Mouse (Mus musculus) layer of hippocampus, adult 11-12 months (tissue): ENCODE results near the gene Bdh1.
"Not testable (repeated sequence)": the region's sequence is repeated elsewhere in the genome, so short reads cannot be mapped to it uniquely, and the experiment has no call there.

ENCODE experiments used
- DNase-seq: peaks from one replicate; pipeline ENCODE4 v3.0.0; 2022; ENCODE audit warnings: low spot score

The Bdh1 gene

DNA sequence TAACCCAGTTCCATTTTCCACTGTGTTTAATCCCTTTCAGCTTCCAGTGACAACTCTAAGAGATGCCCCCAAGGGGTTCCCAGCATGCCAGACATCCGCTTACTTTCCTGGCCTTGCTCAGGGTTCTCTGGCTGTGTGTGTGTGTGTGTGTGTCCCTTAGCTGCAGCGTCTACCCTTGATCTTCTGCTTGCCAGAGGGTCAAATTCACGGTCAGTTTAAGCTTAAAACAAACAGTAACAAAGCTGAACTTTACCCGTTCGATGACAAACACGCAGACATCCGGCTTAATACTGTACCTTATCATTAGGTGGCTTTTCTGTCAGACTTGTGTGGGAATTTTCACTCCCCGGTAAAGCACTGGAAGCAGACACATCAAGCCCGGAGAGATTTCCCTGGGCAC lies at the start of gene Bdh1:
TSS of gene Bdh1 (plus strand) at position 281 of the 400 bp plus-strand sequence.
- DNase-seq = no peak

DNA sequence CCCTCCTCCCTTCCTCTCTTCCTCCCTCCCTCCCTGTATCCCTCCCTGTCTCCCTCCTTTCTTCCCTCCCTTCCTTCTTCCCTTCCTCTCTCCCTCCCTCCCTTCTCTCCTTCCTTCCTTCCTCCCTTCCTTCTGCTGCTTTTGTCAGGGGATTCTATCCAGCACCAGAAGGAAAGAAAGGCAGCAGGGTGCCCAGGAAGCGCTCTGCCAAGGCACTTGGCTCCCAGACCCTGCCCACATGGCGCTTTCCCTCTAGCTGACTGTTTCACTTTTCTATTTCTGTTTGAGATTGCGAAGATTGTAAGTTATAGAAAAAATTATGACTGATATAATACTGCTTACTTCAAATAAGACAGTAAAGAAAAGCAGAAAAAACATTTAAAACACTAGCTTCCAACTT lies 49.8 kb upstream of the Bdh1 start:
- not testable (repeated sequence) for DNase-seq

DNA sequence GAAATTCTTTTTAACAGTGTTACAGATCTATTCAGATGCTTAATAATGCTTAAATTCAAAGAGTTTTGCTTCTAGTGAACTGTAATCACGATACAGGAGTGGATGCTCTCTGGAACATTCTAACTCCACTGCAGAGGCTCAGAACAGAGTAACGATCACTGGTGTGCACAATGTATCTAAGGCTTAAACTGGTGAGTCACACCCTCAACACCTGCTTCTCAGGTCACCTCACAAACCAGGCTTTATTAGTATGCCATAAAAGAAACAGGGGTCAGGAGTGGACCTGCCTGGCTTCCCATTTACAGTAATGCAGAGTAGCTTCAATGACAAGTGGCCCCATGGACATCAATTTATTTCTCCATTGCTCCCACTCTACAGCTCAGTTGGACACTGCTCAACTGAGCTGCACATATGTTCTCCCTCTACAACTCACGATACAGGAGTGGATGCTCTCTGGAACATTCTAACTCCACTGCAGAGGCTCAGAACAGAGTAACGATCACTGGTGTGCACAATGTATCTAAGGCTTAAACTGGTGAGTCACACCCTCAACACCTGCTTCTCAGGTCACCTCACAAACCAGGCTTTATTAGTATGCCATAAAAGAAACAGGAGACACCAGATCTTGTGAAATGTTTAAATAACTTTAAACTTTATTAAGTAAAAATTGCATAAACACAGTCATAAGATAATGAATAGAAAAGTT lies 46.0 kb upstream of the Bdh1 start:
- DNase-seq = not testable (repeated sequence)

DNA sequence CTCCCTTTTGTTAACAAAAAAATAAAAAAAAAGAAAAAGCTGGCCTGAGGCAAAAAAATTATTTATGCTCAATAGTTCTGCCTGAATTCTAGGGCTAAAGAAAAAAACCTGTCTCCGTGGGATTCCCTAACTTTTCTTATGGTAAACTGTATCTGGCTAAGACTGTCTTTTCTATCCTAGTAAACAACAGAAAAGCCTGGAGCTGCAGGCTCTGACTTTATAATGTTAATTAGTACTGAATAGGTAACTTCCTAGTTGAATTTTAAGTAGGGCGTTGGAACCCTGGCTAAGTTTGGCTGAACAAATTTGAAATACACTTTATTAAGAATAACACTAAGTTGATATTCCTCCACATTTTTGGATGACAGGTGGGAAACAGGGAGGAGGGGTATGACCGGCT lies 33.8 kb upstream of the Bdh1 start:
- DNase-seq = not testable (repeated sequence)

DNA sequence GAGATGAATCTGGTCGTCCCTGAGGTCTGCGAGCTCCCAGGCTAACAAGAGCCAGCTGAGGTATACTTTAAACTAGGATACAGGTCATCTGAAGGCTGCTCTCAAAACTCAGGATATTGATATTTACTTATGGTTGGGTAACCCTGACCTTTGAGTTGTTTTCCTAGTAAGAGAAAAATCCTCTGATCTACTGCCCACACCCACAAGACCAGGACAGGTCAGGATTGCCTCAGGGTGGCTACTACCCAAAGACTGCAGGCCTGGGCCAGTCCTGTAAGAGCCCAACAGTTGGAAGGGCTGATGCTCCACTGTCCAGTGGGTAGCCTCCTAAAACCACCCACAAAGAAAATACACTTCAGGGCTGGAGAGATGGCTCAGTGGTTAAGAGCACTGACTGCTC lies 22.8 kb upstream of the Bdh1 start:
- no peak for DNase-seq

DNA sequence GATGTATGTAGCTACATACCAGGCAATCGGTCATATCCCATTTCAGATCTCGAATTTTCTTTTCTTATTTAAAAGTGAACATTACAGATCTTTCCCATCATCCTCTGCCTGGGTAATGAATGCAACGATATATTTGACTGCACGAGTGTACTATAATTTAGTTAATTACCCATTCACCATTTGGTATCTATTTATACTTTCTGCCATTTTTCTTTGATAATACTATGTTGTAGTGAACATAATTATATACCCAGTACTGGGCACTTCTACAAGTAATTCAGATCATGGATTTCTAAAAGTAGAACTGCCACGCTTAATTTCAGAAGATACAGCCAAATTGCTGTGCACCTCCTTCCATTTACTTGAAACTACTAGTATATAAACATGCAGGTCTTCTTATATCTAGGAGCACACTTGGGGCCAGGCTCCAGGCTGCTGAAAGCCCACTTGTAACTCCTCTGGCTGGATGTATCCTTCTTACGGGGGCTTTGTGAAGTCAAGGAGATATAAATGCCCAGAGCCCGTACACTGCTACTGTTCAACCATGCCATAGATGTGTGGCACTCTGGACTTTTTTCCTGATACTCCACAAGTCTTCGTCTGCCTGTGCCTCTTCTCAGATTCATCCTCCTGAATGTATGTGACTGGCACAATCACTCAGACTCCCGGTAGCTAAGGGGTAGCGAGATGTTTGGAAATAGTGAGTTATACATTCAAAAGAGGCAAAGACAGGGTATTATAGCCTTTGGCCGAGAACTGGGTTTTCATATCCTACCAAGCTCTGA lies 21.0 kb upstream of the Bdh1 start:
- DNase-seq = no peak

DNA sequence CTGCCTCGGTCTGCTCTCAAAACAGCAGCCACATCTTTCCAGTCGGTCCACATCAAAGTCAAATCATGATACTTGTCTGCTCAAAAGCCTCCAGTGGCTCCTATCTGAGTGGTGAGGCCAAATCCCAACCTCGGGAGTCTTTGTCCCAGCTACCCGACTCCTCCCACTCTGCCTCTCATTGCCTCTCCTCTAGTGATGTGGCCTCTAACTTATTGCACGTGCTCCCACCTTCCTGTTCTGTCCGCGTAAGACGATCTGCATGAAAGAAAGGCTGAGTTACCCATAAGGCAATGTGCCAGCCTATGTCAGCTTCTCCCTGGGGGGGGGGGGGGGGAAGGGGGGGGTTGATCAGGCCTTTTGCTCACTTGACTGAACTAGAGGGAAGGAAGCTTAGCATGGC lies 20.0 kb upstream of the Bdh1 start:
- no peak for DNase-seq

DNA sequence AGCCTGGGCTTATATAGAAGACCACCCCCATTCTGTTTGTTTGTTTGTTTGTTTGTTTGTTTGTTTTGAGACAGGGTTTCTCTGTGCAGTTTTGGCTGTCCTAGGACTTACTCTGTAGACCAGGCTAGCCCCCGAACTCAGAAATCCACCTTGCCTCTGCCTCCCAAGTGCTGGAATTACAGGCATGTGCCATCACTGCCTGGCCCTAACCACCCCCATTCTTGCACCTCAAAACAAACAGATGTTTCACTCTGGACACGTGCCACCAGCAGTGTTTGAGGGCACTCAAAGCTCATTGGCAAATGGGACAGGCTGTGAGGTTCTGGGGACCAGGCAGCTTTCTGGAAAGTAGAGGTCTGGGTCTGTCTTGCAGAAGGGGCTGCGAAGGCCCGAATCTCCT lies 18.1 kb upstream of the Bdh1 start:
- no peak for DNase-seq

DNA sequence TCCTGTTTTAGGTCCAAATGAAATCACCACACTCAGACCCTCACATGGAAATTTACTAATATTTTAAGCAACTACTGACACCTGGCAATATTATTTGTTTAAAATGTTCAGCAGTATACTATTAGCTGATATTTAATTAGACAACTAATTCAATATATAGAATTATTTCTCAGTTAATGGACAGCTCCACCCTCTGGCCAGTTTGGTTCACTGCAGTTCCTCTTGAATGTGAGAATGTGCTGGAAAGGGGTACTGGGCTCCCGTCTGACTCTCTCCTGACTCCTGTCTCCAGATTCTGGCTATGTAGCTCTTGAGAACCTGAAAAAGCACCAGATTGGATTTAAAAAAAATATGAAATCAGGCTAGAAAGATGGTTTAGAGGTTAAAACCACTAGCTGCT lies 17.0 kb upstream of the Bdh1 start:
- DNase-seq = no peak

DNA sequence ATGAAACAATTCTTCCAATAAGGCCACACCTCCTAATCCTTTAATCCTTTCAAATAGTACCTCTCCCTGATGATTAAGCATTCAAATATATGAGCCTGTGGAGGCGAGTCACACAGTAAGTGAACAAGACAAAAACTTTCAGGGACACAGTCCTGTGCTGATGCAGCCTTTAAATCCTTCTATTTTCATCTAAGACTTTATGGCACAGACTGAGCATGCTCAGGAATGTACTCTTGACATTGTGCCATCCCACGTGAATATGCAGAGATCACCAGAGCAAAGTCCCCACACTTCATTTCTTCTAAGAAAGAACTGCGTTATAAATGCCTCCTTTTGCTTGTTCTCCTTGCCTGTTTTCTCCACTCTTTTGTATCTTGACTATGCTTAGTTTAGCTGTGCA lies 14.2 kb upstream of the Bdh1 start:
- DNase-seq = no peak

DNA sequence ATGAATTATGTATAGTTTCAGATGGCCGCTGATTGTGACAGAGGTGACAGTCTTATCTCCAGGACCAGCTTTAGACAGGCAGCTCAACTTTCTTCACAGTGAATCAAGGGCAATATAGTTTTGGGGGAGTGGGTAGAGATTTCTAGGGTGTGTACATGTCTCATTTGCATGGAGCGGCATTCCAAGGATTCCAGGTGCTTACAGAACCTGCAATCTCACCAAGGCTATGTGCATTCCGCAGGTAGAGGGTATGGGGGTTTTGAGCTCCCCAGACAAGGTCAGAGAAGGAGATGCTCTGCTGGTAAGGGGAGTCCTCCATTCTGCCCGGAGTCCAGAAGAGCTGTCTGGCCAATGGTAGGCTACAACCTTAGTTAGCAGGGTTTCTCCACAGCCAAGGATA lies 11.1 kb upstream of the Bdh1 start:
- DNase-seq = no peak

DNA sequence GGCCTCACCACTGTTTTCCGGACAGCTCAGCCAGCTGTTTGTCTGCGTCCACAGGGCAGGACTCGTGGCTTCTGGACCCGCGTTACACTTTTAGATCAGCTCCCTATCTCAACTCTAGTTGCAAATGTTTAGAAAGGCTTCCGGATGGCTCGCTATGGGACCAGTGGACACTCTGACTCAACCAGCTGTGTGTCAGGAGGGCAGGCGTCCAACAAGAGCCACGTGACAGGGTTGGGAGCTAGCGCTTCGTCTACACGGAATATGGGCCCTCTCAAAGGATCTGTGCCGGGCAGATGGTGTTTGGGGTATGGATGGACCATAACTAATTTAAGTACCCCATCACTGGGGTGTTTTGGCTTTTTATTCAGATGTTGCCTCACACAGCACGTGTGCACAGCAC lies 9.8 kb upstream of the Bdh1 start:
- peak; percentile 14 for DNase-seq

DNA sequence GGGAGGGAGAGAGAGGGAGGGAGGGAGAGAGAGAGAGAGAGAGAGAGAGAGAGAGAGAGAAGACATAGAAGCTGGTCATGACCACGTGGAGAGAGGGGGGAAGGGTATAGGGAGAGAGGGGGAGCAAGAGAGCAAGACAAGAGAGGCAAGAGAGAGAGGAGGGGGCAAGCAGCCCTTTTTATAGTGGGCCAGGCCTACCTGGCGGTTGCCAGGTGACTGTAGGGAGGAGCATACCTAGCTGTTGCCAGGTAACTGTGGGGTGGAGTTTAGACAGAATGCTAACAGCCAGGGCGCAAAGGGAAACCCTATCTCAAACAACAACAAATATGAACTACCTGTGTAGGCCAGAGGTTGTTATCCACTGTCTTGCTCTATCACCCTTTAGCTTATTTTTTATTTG lies 8.3 kb upstream of the Bdh1 start:
- no peak for DNase-seq

DNA sequence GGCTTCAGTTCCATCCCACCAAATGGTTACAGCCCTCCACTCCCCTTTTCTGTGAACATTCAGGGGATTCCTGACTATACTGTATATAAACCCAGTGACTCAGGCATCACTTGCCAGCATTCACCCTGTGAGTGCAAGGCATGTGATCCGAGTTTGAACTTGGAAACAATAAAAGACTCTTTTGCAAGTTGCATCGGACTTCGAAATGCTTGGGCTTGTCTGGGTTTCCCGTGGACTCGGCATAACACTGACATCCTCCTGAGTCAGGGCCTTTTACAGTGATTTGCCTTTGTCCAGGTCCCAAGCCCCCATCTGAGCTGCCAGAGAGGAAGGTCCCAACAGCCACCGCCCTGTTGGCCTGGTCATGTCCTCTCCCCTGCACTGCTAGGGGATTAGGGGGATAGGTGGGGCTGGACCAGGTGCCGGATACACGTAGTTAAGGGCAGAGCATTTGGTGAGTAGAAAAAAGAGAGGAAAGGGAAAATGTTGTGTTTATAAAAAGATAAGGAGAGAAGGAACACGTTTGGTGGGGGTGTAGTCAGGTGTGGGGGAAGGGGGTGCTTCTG lies 6.1 kb upstream of the Bdh1 start:
- DNase-seq = no peak

DNA sequence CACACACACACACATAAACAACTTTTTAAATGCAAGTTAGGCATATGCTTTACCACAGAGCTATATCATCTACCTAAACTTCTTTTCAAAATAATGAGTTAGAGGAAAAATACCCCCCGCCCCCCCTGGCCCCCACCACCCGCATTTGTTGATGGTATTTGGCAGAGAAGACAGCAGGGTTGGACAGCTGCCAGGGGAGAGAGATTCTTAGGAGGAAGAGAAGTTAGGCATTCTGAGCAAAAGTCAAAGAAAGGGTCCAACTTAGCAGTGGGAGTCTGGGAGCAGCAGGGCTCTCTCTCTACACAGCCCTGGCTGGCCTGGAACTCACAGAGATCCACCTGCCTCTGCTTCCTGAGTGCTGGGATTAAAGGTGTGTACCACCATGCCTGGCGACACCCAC lies 3.4 kb upstream of the Bdh1 start:
- DNase-seq = no peak

DNA sequence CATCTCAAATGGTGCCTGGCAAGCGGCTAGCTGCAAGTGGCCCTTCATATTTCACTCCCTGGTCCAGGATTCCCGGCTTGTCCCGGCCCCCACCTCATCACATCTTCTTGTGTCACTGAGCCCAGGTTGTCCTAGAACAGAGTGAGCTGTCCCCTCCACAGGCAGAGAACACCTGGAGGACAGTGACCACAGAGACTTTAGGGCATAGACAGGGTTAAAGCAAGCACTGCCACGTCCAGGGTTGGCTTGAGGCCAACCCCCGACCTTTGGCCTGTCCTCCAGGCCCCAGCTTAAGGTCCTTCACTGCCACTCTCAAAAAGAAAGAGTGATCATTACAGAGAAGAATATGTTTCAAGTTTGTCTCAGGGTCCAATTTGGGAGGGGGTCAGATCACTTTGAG lies 2.6 kb upstream of the Bdh1 start:
- no peak for DNase-seq

DNA sequence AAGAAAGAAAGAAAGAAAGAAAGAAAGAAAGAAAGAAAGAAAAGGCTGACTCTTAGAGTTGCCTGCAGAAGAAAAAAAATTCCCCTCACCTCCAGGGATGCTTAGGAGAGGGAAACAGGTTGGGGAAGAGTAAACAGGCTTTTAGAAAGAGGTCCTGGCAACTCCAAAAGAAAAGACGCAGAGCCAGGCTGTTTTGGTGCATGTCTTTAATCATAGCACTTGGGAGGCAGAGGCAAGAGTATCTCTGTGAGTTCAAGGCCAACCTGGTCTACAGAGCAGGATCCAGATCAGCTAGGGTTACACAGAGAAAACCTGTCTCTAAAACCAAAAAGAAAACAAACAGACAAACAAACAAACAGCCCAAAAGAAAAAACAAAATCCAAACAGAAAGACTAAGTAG lies 642 bp downstream of the Bdh1 start:
- no peak for DNase-seq

DNA sequence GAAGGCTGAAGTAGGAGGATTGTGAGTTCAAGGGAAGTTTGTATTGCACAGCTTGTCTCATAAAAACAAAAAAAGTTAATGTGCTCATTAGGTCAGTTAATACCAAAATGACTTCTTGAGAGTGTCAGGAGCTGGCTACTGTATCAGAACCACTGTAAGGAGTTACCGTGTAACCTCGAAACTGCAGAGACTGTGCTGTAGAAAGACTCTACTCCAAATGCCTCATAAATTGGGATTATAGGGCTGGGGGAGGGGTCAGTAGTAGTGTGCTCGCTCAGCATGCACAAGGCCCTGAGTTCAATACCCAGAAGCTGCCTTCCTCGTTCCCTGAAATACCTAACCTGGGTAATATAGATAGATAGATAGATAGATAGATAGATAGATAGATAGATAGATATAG lies 1.3 kb downstream of the Bdh1 start:
- DNase-seq = no peak

DNA sequence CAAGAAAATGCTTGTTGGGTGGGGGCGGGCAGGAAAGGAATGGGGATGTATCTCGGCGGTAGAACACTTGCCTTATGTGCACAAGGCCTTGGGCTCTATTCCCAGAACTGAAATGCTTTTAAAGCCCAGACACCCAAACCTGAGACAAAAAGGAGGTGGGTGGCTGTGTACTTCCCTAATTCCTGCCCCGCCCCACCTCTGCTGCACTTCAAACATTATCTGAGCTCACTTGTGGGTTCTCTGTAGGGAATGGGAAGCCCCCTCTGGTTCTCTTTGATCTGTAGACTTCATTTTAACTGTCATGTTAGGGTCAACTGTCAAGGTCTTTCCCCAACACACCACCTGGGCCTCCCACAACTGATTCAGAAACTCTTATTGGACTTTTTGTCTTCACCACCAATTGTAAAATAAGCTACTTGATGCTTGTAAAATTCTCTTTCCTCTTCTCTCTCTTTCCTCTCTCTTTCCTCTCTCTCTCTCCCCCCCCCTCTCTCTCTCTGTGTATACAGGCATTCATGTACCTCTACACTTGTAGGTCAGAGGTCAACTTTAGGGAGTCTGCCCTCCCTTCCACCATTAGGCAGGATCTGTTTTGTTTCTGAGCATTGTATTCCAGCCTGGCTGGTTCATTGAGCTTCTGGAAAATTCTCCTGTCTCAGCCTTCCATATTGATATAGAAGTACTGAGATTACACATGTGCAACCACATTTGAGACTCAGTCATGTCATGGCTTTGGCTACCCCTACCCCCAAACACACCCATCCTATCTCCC lies 2.5 kb downstream of the Bdh1 start:
- no peak for DNase-seq

DNA sequence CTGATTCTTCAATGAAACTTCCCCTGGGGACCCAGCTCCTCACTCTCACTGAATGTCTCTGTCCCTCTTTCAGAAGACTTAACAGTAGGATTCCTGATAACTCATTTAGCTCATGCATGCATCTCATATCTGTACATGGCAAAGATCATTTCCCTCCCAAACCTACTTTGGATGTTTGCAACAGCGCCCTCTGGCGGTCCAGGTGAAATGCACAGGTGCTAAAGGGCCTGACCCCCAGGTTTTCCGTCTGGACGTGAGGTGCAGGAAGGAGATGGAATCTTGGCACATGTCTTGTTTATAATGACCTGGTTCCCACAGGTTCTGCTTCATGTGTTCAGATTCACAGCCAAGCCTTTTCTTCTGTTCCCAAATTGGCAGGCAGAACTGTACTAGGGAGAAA lies 3.4 kb downstream of the Bdh1 start:
- peak; percentile 74 for DNase-seq

DNA sequence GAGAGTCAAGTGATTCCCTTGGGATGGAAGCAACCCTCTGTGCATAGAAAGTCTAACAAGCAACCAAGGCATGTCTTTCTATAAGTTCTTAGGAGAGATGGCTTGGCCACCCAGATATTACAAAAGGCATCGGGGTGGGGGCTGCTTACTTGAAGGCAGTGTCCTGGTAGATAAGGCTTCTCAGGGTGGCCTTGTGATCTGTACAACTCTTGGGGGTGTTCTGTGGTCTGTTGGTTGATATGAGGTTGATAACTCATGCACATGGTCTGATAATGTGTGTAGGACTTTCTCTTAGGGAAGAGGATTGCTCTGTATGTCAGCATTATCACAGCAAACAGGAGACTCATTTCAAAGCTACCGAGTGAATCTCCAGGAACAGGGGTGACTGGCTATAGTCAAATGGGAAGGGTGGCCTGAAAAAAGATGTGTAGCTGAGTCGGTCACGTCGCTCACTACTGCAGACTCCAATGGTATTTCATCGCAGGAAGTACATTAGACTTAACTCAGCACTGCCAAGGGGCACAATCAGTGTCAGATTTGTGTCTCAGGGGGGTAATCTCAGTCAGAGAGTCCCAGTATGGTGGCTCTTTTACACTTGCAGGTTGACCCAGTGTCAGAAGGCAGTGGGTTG lies 4.5 kb downstream of the Bdh1 start:
- no peak for DNase-seq

DNA sequence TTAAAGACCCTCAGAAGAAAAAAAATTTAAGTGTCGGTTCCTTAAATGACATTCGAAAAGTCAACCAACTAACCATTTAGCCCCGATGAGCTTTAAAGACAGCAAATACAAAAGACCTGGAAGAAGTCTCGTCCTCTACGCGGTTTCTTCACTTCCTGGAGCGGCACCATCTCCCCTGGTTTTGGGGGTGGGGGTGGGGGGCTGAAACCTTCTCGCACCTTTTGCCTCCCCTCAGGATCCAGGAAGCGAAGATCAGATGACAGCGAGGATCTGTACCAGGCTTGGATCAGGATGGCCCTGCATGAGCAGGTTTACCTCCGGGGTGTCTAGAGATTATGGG lies 6.2 kb downstream of the Bdh1 start:
- DNase-seq = no peak
